Mouse (Mus musculus): ENCODE measurements at regions not wholly inside any gene's neighbourhood (a gene's known extent, or its start where the extent isn't known, plus 50 kb on each side); places are given as distances from the start of the nearest gene placed in this dataset.

DNA sequence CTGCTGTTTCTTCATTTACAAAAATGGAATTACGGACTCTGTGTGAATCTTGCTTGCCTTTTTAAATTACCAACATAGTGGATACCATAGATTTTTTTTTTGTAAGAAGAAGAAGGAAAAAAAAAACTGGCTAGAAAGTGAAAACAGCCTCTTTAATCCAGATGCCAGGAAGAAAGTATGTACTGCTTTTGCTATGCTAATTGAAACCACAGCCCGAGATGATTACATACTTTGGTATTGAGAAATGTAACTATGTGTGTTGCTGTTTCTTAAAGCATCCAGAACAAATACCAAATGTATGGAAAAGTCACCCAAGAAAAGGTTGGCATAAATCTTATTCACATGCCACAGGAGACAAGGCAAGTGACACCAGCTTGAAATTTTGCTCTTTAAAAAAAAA, 93.2 kb upstream of the Nfe2l3 start:
- DNase-seq = no peak
- intact Hi-C loops (cut with DNase I) = no loop called here

DNA sequence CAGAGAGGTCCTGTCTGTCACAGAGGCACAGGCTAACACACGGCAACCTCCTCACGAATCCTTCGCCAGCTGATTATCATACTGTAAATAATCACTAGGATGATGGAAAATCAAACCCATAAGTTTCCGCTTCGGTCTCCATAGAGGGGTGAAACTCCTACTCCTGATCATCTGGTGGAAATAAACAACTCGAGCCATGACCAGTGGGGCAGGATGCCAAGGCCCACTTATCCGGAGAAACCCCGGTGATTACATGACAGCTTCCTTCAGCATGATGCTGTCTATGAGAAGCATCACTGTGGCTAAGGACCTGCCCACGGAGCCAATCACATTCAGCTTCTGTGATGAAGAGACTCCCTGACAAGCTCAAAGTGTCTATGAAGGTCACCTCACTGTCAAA, 84.7 kb upstream of the Nfe2l3 start:
- intact Hi-C loops (cut with DNase I) = no loop called here
- no peak for DNase-seq

GRCm38 (mm10) chr6:51349771-51350170, 82.7 kb upstream of the Nfe2l3 start:
- intact Hi-C loops (cut with DNase I) = no loop called here
- no peak for DNase-seq

DNA sequence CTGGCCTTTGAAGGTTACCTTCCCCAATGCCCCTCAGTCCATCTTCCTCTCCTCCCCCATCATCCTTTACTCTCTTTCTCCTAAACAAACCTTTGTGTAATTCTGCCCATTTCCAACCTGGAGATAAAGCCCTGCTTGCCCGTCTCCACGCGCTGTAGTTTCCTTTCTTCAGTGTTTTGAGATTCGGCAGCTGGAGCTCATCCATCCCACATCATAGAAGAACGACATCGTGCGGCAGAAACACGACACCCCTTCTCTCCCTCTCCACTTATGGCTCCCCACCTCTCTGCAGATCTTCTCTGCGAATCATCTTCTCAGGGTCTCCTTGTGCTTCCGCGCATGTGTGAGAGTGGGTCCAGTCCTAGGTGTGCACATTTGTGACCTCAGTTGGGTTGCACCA, 77.4 kb upstream of the Nfe2l3 start:
- intact Hi-C loops (cut with DNase I) = no loop called here
- no peak for DNase-seq

DNA sequence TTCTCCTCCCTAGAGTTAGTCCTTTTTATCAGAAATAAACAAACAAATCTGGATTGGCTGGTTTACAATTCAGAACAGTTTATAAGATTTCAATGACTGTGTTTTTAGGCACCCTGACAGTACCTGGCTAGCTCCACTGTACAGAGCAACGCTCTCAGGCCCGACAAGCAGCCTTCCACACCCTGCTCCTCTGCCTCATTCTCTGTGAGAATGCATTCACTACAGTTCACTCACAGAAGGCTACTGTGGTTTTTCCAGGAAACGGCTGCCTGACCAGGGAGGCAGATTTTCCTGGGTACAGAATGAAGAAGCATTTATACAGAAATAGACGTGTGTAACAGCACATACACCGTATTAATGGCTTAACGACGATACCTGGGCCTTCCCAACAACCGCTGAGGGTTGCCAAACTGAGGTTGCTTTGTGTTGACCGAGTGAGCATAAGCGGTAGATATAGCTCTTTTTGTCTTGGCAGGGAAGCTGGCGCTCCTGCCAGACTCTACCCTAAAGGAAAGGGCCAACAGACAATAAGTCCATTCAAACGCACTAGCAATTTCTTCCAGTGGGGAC, 70.8 kb upstream of the Nfe2l3 start:
- intact Hi-C loops (cut with DNase I) = loop anchor here (1.0 kb wide), 2 partner anchors 91 to 152 kb away; no protein-coding TSS in a partner anchor
- no peak for DNase-seq

DNA sequence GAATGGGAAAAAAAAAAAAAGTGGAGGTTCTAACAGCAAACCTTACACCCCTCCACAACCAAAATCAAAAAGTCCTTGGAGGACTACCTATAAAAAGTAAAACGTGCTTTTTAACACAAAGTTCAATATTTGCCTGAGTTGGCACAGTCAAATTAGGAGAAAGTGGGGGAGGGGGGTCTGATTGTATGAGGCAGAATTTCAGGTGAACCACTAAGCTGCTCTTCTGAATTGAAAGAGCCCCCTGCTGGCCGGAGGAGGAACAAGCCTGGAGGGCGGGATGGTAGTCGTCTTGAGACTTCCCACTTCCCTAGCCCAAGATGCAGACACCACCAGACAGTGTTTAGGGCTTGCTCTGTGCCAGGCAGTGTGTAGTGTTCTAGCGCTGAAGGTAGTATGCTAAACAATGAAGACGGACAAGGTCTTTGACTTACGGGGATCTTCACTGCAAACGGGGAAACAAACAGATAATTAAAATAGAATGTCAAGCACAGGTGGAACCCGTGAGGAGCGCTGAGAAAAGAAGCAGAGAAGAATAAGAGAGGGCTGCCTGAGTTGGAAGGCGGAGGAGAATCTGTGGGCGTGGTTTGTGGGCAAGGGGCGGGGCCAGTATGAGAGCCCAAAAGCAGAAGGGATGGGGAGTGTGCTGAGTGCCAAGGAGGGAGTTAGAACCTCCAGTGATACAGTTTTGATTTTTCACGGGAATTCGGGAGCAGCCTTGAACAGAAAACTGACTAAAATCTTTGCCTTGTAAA, 69.8 kb upstream of the Nfe2l3 start:
- DNase-seq = peak; percentile 85 to 90
- intact Hi-C loops (cut with DNase I) = loop anchor here (1.0 kb wide), 2 partner anchors 92 to 153 kb away; no protein-coding TSS in a partner anchor

- intact Hi-C loops (cut with DNase I) = no loop called here
- DNase-seq = no peak
Measured at GRCm38 (mm10) chr6:51364776-51365175, 67.7 kb upstream of the Nfe2l3 start.

DNA sequence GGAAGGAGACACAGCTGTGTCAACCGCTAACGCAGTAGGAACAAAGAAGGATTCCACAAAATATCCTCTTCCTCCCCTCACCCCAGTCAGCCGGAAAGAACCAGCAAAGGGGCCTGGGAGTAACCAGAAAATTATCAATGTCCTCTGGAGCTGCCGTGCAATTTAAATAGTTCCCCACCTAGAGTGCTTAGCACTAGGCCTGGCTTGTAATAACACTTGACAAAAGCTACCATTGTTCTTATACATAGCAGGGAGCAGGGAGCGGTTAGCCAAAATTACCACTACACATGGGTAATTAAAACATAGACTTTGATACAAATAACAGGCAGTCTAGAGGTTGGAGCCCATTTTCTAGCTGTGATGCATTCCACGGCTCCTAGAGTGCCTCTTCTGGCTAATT, 62.7 kb upstream of the Nfe2l3 start:
- no peak for DNase-seq
- intact Hi-C loops (cut with DNase I) = no loop called here

- intact Hi-C loops (cut with DNase I) = no loop called here
- no peak for DNase-seq
Measured at GRCm38 (mm10) chr6:51372357-51372756, 60.1 kb upstream of the Nfe2l3 start.

DNA sequence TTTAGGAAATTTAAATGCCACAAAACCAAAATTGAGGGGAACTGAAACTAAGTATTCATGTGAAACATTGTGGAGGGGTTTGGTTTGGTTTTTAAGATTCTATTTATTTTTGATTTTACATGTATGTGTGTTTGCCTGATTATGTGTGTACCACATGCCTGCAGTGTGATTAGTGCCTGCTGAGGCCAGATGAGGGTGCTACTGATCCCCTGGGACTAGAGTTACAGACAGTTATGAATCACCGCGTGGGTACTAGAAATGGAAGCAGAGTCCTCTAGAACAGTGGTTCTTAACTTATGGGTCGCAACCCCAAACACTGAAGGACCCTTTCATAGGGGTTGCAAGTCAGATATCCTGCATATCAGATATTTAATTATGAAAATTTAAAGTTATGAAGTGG, 54.0 kb upstream of the Nfe2l3 start:
- intact Hi-C loops (cut with DNase I) = loop anchor here (5.0 kb wide), 1 partner anchor 474 kb away; no protein-coding TSS in a partner anchor
- no peak for DNase-seq

- DNase-seq = no peak
- intact Hi-C loops (cut with DNase I) = loop anchor here (5.0 kb wide), 1 partner anchor 473 kb away; no protein-coding TSS in a partner anchor
Measured at GRCm38 (mm10) chr6:51379074-51379473, 53.4 kb upstream of the Nfe2l3 start.

DNA sequence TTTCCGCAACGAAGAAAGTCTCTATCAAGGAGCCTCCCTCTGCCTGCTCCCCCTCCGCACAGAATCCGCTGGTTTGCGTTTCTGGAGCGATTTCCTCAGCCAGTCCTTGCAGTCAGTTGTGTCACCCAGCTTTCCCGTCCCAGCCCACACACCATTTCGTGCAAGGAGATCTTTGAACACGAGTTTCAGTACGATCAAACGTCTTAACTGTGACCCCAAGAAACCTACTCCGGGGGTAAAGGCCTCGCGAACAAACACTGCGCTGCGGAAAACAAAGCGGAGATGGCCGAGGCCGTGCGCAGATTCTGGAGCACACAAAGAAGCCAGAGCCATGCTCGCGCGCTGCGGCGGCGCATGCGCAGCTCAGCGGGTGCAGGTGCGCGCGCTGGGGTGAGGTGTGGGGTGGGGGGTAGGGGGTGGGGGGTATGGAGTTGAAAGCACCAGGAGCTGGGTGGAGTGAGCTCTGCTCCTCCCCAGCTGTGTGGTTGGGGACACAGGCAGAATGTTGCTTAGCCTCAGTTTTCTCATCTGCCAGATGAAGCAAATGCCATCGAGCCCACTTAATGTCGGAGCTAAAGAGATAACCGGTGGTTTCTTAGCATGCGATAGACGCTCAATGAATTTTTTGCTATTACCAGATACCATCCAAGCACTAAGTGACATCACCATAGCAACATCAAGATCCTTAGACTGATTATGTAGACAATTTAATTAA, 52.8 kb upstream of the Nfe2l3 start:
- peak; percentile 45 to 55 for DNase-seq
- intact Hi-C loops (cut with DNase I) = loop anchor here (5.0 to 10.0 kb wide), 3 partner anchors 167 to 845 kb away; partner anchors contain the start of gene Hoxa7

DNA sequence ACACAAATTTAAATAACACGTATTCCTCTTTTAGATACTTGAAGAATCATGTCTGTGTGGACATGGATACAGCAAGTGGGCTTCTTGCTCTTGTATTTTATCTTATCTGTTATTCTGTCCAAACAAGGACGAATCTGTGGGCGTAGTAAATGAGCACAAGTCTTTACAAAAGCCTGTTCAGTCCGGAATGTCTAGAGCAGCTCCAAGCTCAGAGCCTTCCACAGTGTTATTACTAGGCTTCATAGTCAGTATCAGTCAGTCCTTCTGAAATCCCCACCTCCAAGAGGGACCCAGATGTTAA, 52.2 kb upstream of the Nfe2l3 start:
- DNase-seq = no peak
- intact Hi-C loops (cut with DNase I) = loop anchor here (5.0 to 10.0 kb wide), 2 partner anchors 168 to 845 kb away; partner anchors contain the start of gene Hoxa7

- intact Hi-C loops (cut with DNase I) = loop anchor here (5.0 to 10.0 kb wide), 2 partner anchors 169 to 843 kb away; partner anchors contain the start of gene Hoxa7
- no peak for DNase-seq
Measured at GRCm38 (mm10) chr6:51381465-51381864, 51.0 kb upstream of the Nfe2l3 start.

Small RNAs in the stretch of these regions (microRNA-seq; reads per million reads assigned to microRNA genes)
- gene Mir148a = 50.1 to 222 reads per million in 2 experiments

Data from heart, postnatal 14 days (tissue).